Mouse (Mus musculus) brain, embryonic 14.5 days (tissue): ENCODE data around the gene Afg1l.

ENCODE experiments used
- CTCF ChIP-seq: fragments of 200-500 bp; IDR thresholded peaks from 2 replicates; pipeline ENCODE4 v1.5.1; 2012; ENCODE audit warnings: inconsistent platforms, mild to moderate bottlenecking, moderate library complexity, borderline replicate concordance; ENCODE audit not compliant: insufficient read depth, insufficient read length; ENCODE audit errors: extremely low read depth
- POLR2A ChIP-seq: fragments of 200-500 bp; IDR thresholded peaks from 2 replicates; pipeline ENCODE4 v1.6.1; 2012; ENCODE audit warnings: mild to moderate bottlenecking, inconsistent platforms, borderline replicate concordance; ENCODE audit not compliant: poor library complexity, insufficient read depth, insufficient read length, severe bottlenecking; ENCODE audit errors: extremely low read depth

GRCm38 (mm10) chr10:42276507-42277345 lies 201.6 kb downstream of the Afg1l start, which contains the start of gene Foxo3:
- TF ChIP-seq CTCF (no peak), POLR2A (peak; percentile 80)
